Mouse (Mus musculus): Measurements from ENCODE around the gene Camk2g. TPM values are rescaled to one million over a fixed set of nuclear protein-coding genes. Genes with fewer than 3 reads are reported as not detected.

Gene Camk2g
- total and polyA plus RNA-seq, 3 experiments = 14.1 to 27.1 TPM; not detected in 1

DNA sequence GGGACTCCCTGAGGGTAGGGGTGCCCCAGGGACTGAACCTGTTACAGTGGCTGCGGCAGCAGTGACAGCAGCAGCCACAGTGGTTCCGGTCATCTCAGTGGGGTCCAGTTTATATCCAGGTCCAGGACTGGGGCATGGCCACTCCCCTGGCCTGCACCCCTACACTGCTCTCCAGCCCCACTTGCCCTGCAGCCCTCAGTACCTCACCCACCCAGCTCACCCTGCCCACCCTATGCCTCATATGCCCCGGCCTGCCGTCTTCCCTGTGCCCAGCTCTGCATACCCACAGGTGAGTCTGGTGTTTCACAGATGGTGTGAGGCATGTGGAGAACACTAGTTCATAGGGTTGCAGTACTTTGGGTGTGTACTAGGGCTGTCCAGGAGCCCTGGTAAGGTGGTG lies 72.5 kb downstream of the Camk2g start:
- Histone ChIP-seq H3K27me3 (ENCODE audit: control insufficient read depth in 1 of 2, insufficient read depth in 2 of 2, low read length in 2 of 2) (no peaks in the 10 kb centered on the region), H3K36me3 (ENCODE audit: control insufficient read depth in 1 of 2, insufficient read depth in 2 of 2, low read length in 2 of 2) (peaks cover 10 to 35% of the 10 kb centered on the region in 2 experiments), H3K79me2 (ENCODE audit: control insufficient read depth, insufficient read depth, low read length, poor library complexity) (no peaks in the 10 kb centered on the region), H3K9me3 (replicated peaks; ENCODE audit: insufficient read depth, low read length) (no peaks in the 10 kb centered on the region), H3K27ac (ENCODE audit: control insufficient read depth, low read depth, low read length) (no peak overlapping the region), H3K9ac (ENCODE audit: control insufficient read depth, low read depth, low read length, poor library complexity, severe bottlenecking) (no peak overlapping the region), H3K4me3 (ENCODE audit: control insufficient read depth in 1 of 2, insufficient read depth in 1 of 2, low read depth in 2 of 2, low read length in 2 of 2) (no peak overlapping the region), H3K4me1 (ENCODE audit: control insufficient read depth in 1 of 2, insufficient read depth in 2 of 2, low read length in 2 of 2) (peaks cover 5 to 8% of the 10 kb centered on the region in 2 experiments; a peak in 3 of 4 replicates)
- DNase-seq (ENCODE audit: low read depth, low spot score) = no peak
- peak in 1 of 2 experiments; percentile 43; a peak in 1 of 4 replicates for TF ChIP-seq POLR2A (IDR thresholded peaks at IDR 0.05; ENCODE audit: control insufficient read depth in 1 of 2, insufficient read depth in 1 of 2, low read depth in 1 of 2, low read length in 2 of 2, poor library complexity in 1 of 2)
- TF ChIP-seq NRF1 (IDR thresholded peaks at IDR 0.05; ENCODE audit: insufficient read depth, low read depth, low read length, poor library complexity, severe bottlenecking) = no peak

DNA sequence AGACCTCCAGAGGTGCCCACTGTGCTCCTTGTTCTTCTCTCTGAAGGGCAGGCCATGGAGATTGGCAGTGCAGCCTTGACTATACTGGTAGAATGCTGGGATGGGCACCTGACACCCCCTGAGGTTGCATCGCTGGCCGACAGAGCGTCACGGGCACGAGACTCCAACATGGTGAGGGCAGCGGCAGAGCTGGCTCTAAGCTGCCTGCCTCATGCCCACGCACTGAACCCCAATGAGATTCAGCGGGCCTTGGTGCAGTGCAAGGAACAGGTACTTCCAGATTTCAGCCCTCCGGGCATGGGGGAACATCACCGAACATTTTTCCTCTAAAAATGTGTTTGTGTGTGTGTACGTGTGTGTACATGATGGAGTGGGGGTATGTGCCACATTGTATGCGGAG lies 74.1 kb downstream of the Camk2g start:
- H3K79me2 ChIP-seq (ENCODE audit: control insufficient read depth, insufficient read depth, low read length, poor library complexity) = no peaks in the 10 kb centered on the region
- H3K4me1 ChIP-seq (ENCODE audit: control insufficient read depth in 1 of 2, insufficient read depth in 2 of 2, low read length in 2 of 2) = no peaks in the 10 kb centered on the region; a peak in 1 of 4 replicates
- no peak for DNase-seq (ENCODE audit: low read depth, low spot score)
- no peak overlapping the region for H3K4me3 ChIP-seq (ENCODE audit: control insufficient read depth in 1 of 2, insufficient read depth in 1 of 2, low read depth in 2 of 2, low read length in 2 of 2)
- peaks cover 0 to 21% of the 10 kb centered on the region in 2 experiments; a peak in 2 of 4 replicates for H3K36me3 ChIP-seq (ENCODE audit: control insufficient read depth in 1 of 2, insufficient read depth in 2 of 2, low read length in 2 of 2)
- no peaks in the 10 kb centered on the region for H3K27me3 ChIP-seq (ENCODE audit: control insufficient read depth in 1 of 2, insufficient read depth in 2 of 2, low read length in 2 of 2)
- no peak overlapping the region for H3K27ac ChIP-seq (ENCODE audit: control insufficient read depth, low read depth, low read length)
- TF ChIP-seq ZMIZ1 (IDR thresholded peaks at IDR 0.05; ENCODE audit: low read depth, low read length) = 0 out of 2 replicates have a peak, but pooled peaks have one; percentile 49
- 0 out of 4 replicates have a peak, but pooled peaks of 1 of the 2 experiments have one; percentile 3 for TF ChIP-seq POLR2A (IDR thresholded peaks at IDR 0.05; ENCODE audit: control insufficient read depth in 1 of 2, insufficient read depth in 1 of 2, low read depth in 1 of 2, low read length in 2 of 2, poor library complexity in 1 of 2)
- TF ChIP-seq GABPA (IDR thresholded peaks at IDR 0.05; ENCODE audit: low read depth, low read length) = no peak
- peak; percentile 70 for TF ChIP-seq POLR2AphosphoS2 (IDR thresholded peaks at IDR 0.05; ENCODE audit: low read length)
- no peak for TF ChIP-seq KAT2A (conservative IDR thresholded peaks at IDR 0.05; ENCODE audit: low read depth, low read length)
- no peak for TF ChIP-seq MXI1 (IDR thresholded peaks at IDR 0.05; ENCODE audit: low read depth, low read length)
- no peaks in the 10 kb centered on the region for H3K9me3 ChIP-seq (replicated peaks; ENCODE audit: insufficient read depth, low read length)
- H3K9ac ChIP-seq (ENCODE audit: control insufficient read depth, low read depth, low read length, poor library complexity, severe bottlenecking) = no peak overlapping the region

DNA sequence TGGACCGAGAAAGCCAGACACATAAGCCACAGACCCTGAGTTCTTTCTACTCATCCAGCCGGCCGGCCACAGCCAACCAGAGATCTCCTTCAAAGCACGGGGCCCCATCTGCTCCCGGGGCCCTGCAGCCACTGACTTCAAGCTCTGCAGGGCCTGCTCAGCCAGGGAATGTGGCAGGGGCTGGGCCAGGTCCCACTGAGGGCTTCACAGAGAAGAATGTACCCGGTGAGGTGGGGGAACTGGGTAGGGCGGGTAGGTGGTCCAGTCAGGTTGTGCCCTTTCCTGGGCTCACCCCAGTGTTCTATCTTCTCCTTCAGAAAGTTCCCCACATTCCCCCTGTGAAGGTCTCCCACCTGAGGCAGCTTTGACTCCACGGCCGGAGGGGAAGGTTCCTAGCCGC lies 75.4 kb downstream of the Camk2g start:
- no peaks in the 10 kb centered on the region; a peak in 1 of 4 replicates for H3K4me1 ChIP-seq (ENCODE audit: control insufficient read depth in 1 of 2, insufficient read depth in 2 of 2, low read length in 2 of 2)
- H3K79me2 ChIP-seq (ENCODE audit: control insufficient read depth, insufficient read depth, low read length, poor library complexity) = no peaks in the 10 kb centered on the region
- H3K9ac ChIP-seq (ENCODE audit: control insufficient read depth, low read depth, low read length, poor library complexity, severe bottlenecking) = no peak overlapping the region
- H3K36me3 ChIP-seq (ENCODE audit: control insufficient read depth in 1 of 2, insufficient read depth in 2 of 2, low read length in 2 of 2) = peaks cover 0 to 10% of the 10 kb centered on the region in 2 experiments; a peak in 2 of 4 replicates
- H3K9me3 ChIP-seq (replicated peaks; ENCODE audit: insufficient read depth, low read length) = no peaks in the 10 kb centered on the region
- no peak overlapping the region for H3K4me3 ChIP-seq (ENCODE audit: control insufficient read depth in 1 of 2, insufficient read depth in 1 of 2, low read depth in 2 of 2, low read length in 2 of 2)
- TF ChIP-seq SMC3 (IDR thresholded peaks at IDR 0.05; ENCODE audit: low read depth, low read length) = no peak
- TF ChIP-seq BHLHE40 (IDR thresholded peaks at IDR 0.05; ENCODE audit: borderline replicate concordance, low read depth, low read length) = no peak
- no peak for TF ChIP-seq USF2 (IDR thresholded peaks at IDR 0.05; ENCODE audit: borderline replicate concordance in 1 of 2, insufficient read depth in 1 of 2, low read depth in 1 of 2, low read length in 2 of 2)
- no peak for TF ChIP-seq NELFE (IDR thresholded peaks at IDR 0.05; ENCODE audit: low read depth, low read length)
- no peak for TF ChIP-seq MAZ (IDR thresholded peaks at IDR 0.05; ENCODE audit: low read depth, low read length)
- TF ChIP-seq TCF12 (IDR thresholded peaks at IDR 0.05; ENCODE audit: low read depth, low read length) = no peak
- no peak for TF ChIP-seq ZKSCAN1 (IDR thresholded peaks at IDR 0.05; ENCODE audit: low read depth, low read length)
- no peak for TF ChIP-seq MYC (IDR thresholded peaks at IDR 0.05; ENCODE audit: low read depth, low read length)
- no peak for TF ChIP-seq RAD21 (IDR thresholded peaks at IDR 0.05; ENCODE audit: low read depth, low read length)
- no peak for TF ChIP-seq NRF1 (IDR thresholded peaks at IDR 0.05; ENCODE audit: insufficient read depth, low read depth, low read length, poor library complexity, severe bottlenecking)
- no peak for TF ChIP-seq HCFC1 (IDR thresholded peaks at IDR 0.05; ENCODE audit: low read depth, low read length)
- TF ChIP-seq POLR2A (IDR thresholded peaks at IDR 0.05; ENCODE audit: control insufficient read depth in 1 of 2, insufficient read depth in 1 of 2, low read depth in 1 of 2, low read length in 2 of 2, poor library complexity in 1 of 2) = no peak
- TF ChIP-seq POLR2AphosphoS2 (IDR thresholded peaks at IDR 0.05; ENCODE audit: low read length) = no peak
- TF ChIP-seq TBP (IDR thresholded peaks at IDR 0.05; ENCODE audit: low read depth, low read length) = no peak
- no peak for TF ChIP-seq EP300 (IDR thresholded peaks at IDR 0.05; ENCODE audit: low read depth in 1 of 2, low read length in 2 of 2)
- no peak for TF ChIP-seq MEF2A (IDR thresholded peaks at IDR 0.05; ENCODE audit: extremely low read depth, insufficient replicate concordance, low read depth, low read length, poor library complexity, severe bottlenecking)
- no peak for TF ChIP-seq MAFK (IDR thresholded peaks at IDR 0.05; ENCODE audit: borderline replicate concordance, low read depth, low read length)
- no peak for DNase-seq (ENCODE audit: low read depth, low spot score)
- no peak overlapping the region for H3K27ac ChIP-seq (ENCODE audit: control insufficient read depth, low read depth, low read length)
- H3K27me3 ChIP-seq (ENCODE audit: control insufficient read depth in 1 of 2, insufficient read depth in 2 of 2, low read length in 2 of 2) = no peaks in the 10 kb centered on the region
